Comparison of ENCODE assay signal across 8 mouse cellular contexts in the genomic region with DNA sequence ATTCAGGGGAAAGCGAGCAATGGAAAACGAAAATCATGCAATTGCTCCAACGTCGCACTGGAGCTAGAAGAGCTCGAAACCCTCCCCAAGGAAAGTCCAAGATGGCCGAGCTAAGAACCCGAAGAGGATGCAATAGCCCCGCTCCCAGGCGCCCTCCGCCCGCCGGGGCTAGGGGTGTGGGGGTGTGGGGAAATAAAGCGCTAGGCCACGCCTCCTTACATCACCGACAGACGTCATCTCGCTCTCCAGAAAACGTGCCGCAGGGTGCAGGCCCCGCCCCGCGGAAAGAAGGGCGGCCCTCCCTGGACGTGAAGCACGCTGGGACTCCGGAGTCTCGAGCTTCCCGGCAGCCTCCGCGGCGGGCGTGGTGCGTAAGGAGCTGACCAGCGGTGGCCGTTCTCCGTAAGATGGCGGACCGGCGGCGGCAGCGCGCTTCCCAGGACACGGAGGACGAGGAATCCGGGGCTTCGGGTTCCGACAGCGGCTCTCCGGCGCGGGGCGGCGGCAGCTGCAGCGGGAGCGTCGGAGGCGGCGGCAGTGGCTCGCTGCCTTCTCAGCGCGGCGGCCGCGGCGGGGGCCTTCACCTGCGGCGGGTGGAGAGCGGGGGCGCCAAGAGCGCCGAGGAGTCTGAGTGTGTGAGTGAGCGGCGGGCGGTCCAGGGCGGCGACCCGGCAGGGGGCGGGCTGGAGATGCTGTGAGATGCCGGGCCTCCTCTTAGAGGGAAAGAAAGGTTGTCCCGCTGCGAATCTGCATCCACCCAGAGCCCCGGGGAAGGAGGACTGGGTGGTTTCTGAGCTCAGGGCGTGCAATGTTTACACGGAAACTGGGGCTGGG. TPM values are rescaled to one million over a fixed set of nuclear protein-coding genes. Genes with fewer than 3 reads are reported as not detected.
DNase-seq lines count a peak whose midpoint lies in the region; ATAC-seq and TF ChIP-seq lines count a peak whose summit lies in the region.

No protein-coding gene starts in this region.

- H3K4me1 ChIP-seq in heart, embryonic 11.5 days (ENCODE audit: control insufficient read depth, insufficient read depth, low read length), result peaks cover 16% of the 10 kb centered on the region
- H3K4me1 ChIP-seq in kidney, embryonic 16.5 days (ENCODE audit: insufficient read depth, low read length), result peaks cover 20% of the 10 kb centered on the region
- peaks cover 7% of the 10 kb centered on the region; the same call in 1 of the 2 replicates for H3K4me1 ChIP-seq in liver, adult 2 months (ENCODE audit: control insufficient read depth, insufficient read depth, low read length)

- peak overlapping the region; percentile 62 for H3ac ChIP-seq in myocyte (ENCODE audit: control insufficient read depth, insufficient read length)

- peak overlapping the region; percentile 97 for H3K4me2 ChIP-seq in heart, embryonic 11.5 days
- peak overlapping the region; percentile 81 for H3K4me2 ChIP-seq in kidney, embryonic 16.5 days (replicated peaks; ENCODE audit: low read depth, low read length)
- H3K4me2 ChIP-seq in myocyte (ENCODE audit: low read depth), result peak overlapping the region; percentile 91

- peak overlapping the region; percentile 93 for H3K4me3 ChIP-seq in heart, embryonic 11.5 days (ENCODE audit: low read depth, low read length)
- peak overlapping the region; percentile 94 for H3K4me3 ChIP-seq in kidney, embryonic 16.5 days (ENCODE audit: low read length)
- peak overlapping the region; percentile 91 for H3K4me3 ChIP-seq in liver, adult 2 months (ENCODE audit: insufficient read depth, low read depth, low read length)
- peak overlapping the region; percentile 65 for H3K4me3 ChIP-seq in myocyte

- under 1% methylated on average over 82 of the region's 84 CpGs for WGBS in heart, embryonic 11.5 days (ENCODE audit: insufficient replicate concordance)
- WGBS in kidney, embryonic 16.5 days, result under 1% methylated on average over 75 of the region's 84 CpGs
- WGBS in liver, adult 2 months, result 2% methylated on average over 78 of the region's 84 CpGs

- peak; percentile 97 for ATAC-seq in erythroblast, adult 5-6 weeks (replicated peaks; ENCODE audit: low FRiP score, poor library complexity, severe bottlenecking)
- peak; percentile 99 for ATAC-seq in heart, embryonic 11.5 days (replicated peaks; ENCODE audit: insufficient number of reproducible peaks, low FRiP score, low TSS enrichment)
- ATAC-seq in kidney, embryonic 16.5 days (ENCODE audit: low FRiP score, low TSS enrichment), result peak; percentile 99

- peaks cover 30% of the 10 kb centered on the region for H3K36me3 ChIP-seq in heart, embryonic 11.5 days (ENCODE audit: control insufficient read depth, insufficient read depth, low read length)
- peaks cover 57% of the 10 kb centered on the region for H3K36me3 ChIP-seq in kidney, embryonic 16.5 days (ENCODE audit: insufficient read depth, low read length)
- H3K36me3 ChIP-seq in liver, adult 2 months (ENCODE audit: control insufficient read depth, insufficient read depth, low read length), result peaks cover 39% of the 10 kb centered on the region
- peaks cover 40% of the 10 kb centered on the region for H3K36me3 ChIP-seq in myocyte (ENCODE audit: control insufficient read depth, insufficient read depth)
- H3K36me3 ChIP-seq in splenic B cell, adult 2 months (ENCODE audit: control insufficient read depth, insufficient read depth, low read length, poor library complexity, severe bottlenecking), result peaks cover 13% of the 10 kb centered on the region

- no peaks in the 10 kb centered on the region for H3K27me3 ChIP-seq in heart, embryonic 11.5 days (ENCODE audit: control insufficient read depth, insufficient read depth, low read length)
- no peaks in the 10 kb centered on the region for H3K27me3 ChIP-seq in kidney, embryonic 16.5 days (ENCODE audit: insufficient read depth, low read length)
- no peaks in the 10 kb centered on the region for H3K27me3 ChIP-seq in liver, adult 2 months (ENCODE audit: control insufficient read depth, insufficient read depth, low read length)
- H3K27me3 ChIP-seq in myocyte (ENCODE audit: control insufficient read depth, insufficient read depth, insufficient read length), result no peaks in the 10 kb centered on the region
- no peaks in the 10 kb centered on the region for H3K27me3 ChIP-seq in splenic B cell, adult 2 months (ENCODE audit: control insufficient read depth, insufficient read depth, low read length, poor library complexity, severe bottlenecking)

- TF ChIP-seq POLR2A in liver, adult 2 months (IDR thresholded peaks at IDR 0.05; ENCODE audit: extremely low read depth, insufficient read depth, low read length), result peak; percentile 40
- TF ChIP-seq POLR2A in myocyte (IDR thresholded peaks at IDR 0.05; ENCODE audit: insufficient read length, low read depth), result peak; percentile 97

- peak overlapping the region; percentile 98 for H3K27ac ChIP-seq in heart, embryonic 11.5 days (ENCODE audit: low read depth, low read length)
- peak overlapping the region; percentile 99 for H3K27ac ChIP-seq in kidney, embryonic 16.5 days (ENCODE audit: low read length)
- peak overlapping the region; percentile 89 for H3K27ac ChIP-seq in liver, adult 2 months (replicated peaks; ENCODE audit: insufficient read depth, low read depth, low read length)

- TF ChIP-seq CTCF in liver, adult 2 months (IDR thresholded peaks at IDR 0.05; ENCODE audit: low read depth, low read length), result peak; percentile 24; the same call in 1 of the 2 replicates

- no peaks in the 10 kb centered on the region for H3K9me3 ChIP-seq in heart, embryonic 11.5 days (replicated peaks; ENCODE audit: control insufficient read depth, low read length)
- H3K9me3 ChIP-seq in kidney, embryonic 16.5 days (ENCODE audit: low read length), result no peaks in the 10 kb centered on the region

- peak; percentile 98 to 99 for DNase-seq in B cell, adult 2 months
- DNase-seq in brain, adult 2 months (ENCODE audit: low read depth, low spot score), result peak; percentile 100
- peak; percentile 90 for DNase-seq in liver, adult 2 months (ENCODE audit: extremely low read depth, low read depth, low spot score)
- peak; percentile 99 for DNase-seq in splenic B cell, adult 2 months (ENCODE audit: low read depth, low spot score)

- peaks cover 4% of the 10 kb centered on the region; the same call in 1 of the 2 replicates for H3K79me2 ChIP-seq in liver, adult 2 months (ENCODE audit: control insufficient read depth, insufficient read depth, low read length)
- peaks cover 47% of the 10 kb centered on the region for H3K79me2 ChIP-seq in myocyte (ENCODE audit: control insufficient read depth, insufficient read depth)

- H3K9ac ChIP-seq in heart, embryonic 11.5 days (ENCODE audit: low read depth, low read length), result peak overlapping the region; percentile 96
- H3K9ac ChIP-seq in kidney, embryonic 16.5 days (replicated peaks; ENCODE audit: low read length), result peak overlapping the region; percentile 97
- peak overlapping the region; percentile 98 for H3K9ac ChIP-seq in liver, adult 2 months (ENCODE audit: low read depth, low read length)

TF ChIP-seq in myocyte, 11 proteins besides CTCF, POLR2A, EP300 and RAD21 (continues in another document):
- TF ChIP-seq CEBPB (IDR thresholded peaks at IDR 0.05; ENCODE audit: insufficient read depth, poor library complexity, severe bottlenecking) (no peak), USF1 (IDR thresholded peaks at IDR 0.05; ENCODE audit: low read depth) (no peak)

RNA-seq across cellular contexts. Expression of a gene that starts 5.0 kb away (rescaled TPM):
- total RNA-seq in erythroblast, adult 5-6 weeks (2015; ENCODE audit: low replicate concordance), result 20.0 and 23.6 TPM in 2 replicates
- 15.7 and 26.5 TPM in 2 replicates for total RNA-seq in erythroblast, adult 5-6 weeks (2017; ENCODE audit: low replicate concordance)
- 22.2 and 28.5 TPM in 2 replicates for polyA plus RNA-seq in heart, embryonic 11.5 days (2014; fragmentation: Nextera tagmentation; extraction: Ambion mirVana)
- polyA plus RNA-seq in kidney, embryonic 16.5 days (2015; fragmentation: Nextera tagmentation; extraction: Ambion mirVana), result 36.2 and 41.0 TPM in 2 replicates
- total RNA-seq in liver, adult 2 months (2014; rRNA removed), result 3.6 and 6.6 TPM in 2 replicates
- 11.2 and 12.5 TPM in 2 replicates for polyA plus RNA-seq in liver, adult 2 months (2012; rRNA removed)
- 22.1 TPM for polyA plus RNA-seq in myocyte (2012; fragmentation: generic; extraction: Trizol)

RNA-seq across cellular contexts. Expression of a gene that starts 14.4 kb away (rescaled TPM):
- total RNA-seq in erythroblast, adult 5-6 weeks (2015; ENCODE audit: low replicate concordance), result 30.3 and 42.7 TPM in 2 replicates
- 26.1 and 26.3 TPM in 2 replicates for total RNA-seq in erythroblast, adult 5-6 weeks (2017; ENCODE audit: low replicate concordance)
- polyA plus RNA-seq in heart, embryonic 11.5 days (2014; fragmentation: Nextera tagmentation; extraction: Ambion mirVana), result 15.9 and 17.1 TPM in 2 replicates
- 23.7 and 24.2 TPM in 2 replicates for polyA plus RNA-seq in kidney, embryonic 16.5 days (2015; fragmentation: Nextera tagmentation; extraction: Ambion mirVana)
- total RNA-seq in liver, adult 2 months (2014; rRNA removed), result 15.5 and 17.7 TPM in 2 replicates
- polyA plus RNA-seq in liver, adult 2 months (2012; rRNA removed), result 17.0 and 17.2 TPM in 2 replicates
- 35.6 TPM for polyA plus RNA-seq in myocyte (2012; fragmentation: generic; extraction: Trizol)

RNA-seq across cellular contexts. Expression of a gene that starts 26.9 kb away (rescaled TPM):
- not detected in 2 replicates for total RNA-seq in erythroblast, adult 5-6 weeks (2015; ENCODE audit: low replicate concordance)
- total RNA-seq in erythroblast, adult 5-6 weeks (2017; ENCODE audit: low replicate concordance), result 0.42 TPM in 1 of 2 replicates, not detected in the other
- 0.57 and 0.73 TPM in 2 replicates for polyA plus RNA-seq in heart, embryonic 11.5 days (2014; fragmentation: Nextera tagmentation; extraction: Ambion mirVana)
- polyA plus RNA-seq in kidney, embryonic 16.5 days (2015; fragmentation: Nextera tagmentation; extraction: Ambion mirVana), result 1.8 and 2.0 TPM in 2 replicates
- total RNA-seq in liver, adult 2 months (2014; rRNA removed), result 0.13 and 0.18 TPM in 2 replicates
- polyA plus RNA-seq in liver, adult 2 months (2012; rRNA removed), result 1.4 and 1.9 TPM in 2 replicates
- polyA plus RNA-seq in myocyte (2012; fragmentation: generic; extraction: Trizol), result 3.5 TPM

RNA-seq across cellular contexts. Expression of a gene that starts 34.5 kb away (rescaled TPM):
- not detected in 2 replicates for total RNA-seq in erythroblast, adult 5-6 weeks (2015; ENCODE audit: low replicate concordance)
- 0.26 and 0.42 TPM in 2 replicates for total RNA-seq in erythroblast, adult 5-6 weeks (2017; ENCODE audit: low replicate concordance)
- polyA plus RNA-seq in heart, embryonic 11.5 days (2014; fragmentation: Nextera tagmentation; extraction: Ambion mirVana), result 5.6 and 6.4 TPM in 2 replicates
- polyA plus RNA-seq in kidney, embryonic 16.5 days (2015; fragmentation: Nextera tagmentation; extraction: Ambion mirVana), result 2.2 and 2.4 TPM in 2 replicates
- 19.0 and 45.4 TPM in 2 replicates for total RNA-seq in liver, adult 2 months (2014; rRNA removed)
- 75.4 and 106 TPM in 2 replicates for polyA plus RNA-seq in liver, adult 2 months (2012; rRNA removed)
- 49.1 TPM for polyA plus RNA-seq in myocyte (2012; fragmentation: generic; extraction: Trizol)

RNA-seq across cellular contexts. Expression of a gene that starts 53.8 kb away (rescaled TPM):
- total RNA-seq in erythroblast, adult 5-6 weeks (2015; ENCODE audit: low replicate concordance), result 9.4 and 21.7 TPM in 2 replicates
- 6.4 and 8.2 TPM in 2 replicates for total RNA-seq in erythroblast, adult 5-6 weeks (2017; ENCODE audit: low replicate concordance)
- polyA plus RNA-seq in heart, embryonic 11.5 days (2014; fragmentation: Nextera tagmentation; extraction: Ambion mirVana), result 3.8 and 4.0 TPM in 2 replicates
- 5.4 and 5.9 TPM in 2 replicates for polyA plus RNA-seq in kidney, embryonic 16.5 days (2015; fragmentation: Nextera tagmentation; extraction: Ambion mirVana)
- total RNA-seq in liver, adult 2 months (2014; rRNA removed), result 1.5 and 1.9 TPM in 2 replicates
- polyA plus RNA-seq in liver, adult 2 months (2012; rRNA removed), result 3.1 TPM in 2 replicates
- polyA plus RNA-seq in myocyte (2012; fragmentation: generic; extraction: Trizol), result 5.3 TPM

Comparison
In these comparisons a context has a peak if more than half of its experiments do, and no peak if none do; other contexts are left out.
1. Peak in every context shown above with its lines: DNase-seq, ATAC-seq, H3K4me3 ChIP-seq and H3K27ac ChIP-seq.